Mouse (Mus musculus): ENCODE data around the gene Olfr231.

Olfr231 gene

GRCm38 (mm10) chr1:174121062-174121461, at the start of gene Olfr231:
TSS of gene Olfr231 (minus strand) at chr1:174121162.
- no peak for DNase-seq

GRCm38 (mm10) chr1:174169024-174169423, 48.1 kb upstream of the Olfr231 start:
- DNase-seq, result no peak

GRCm38 (mm10) chr1:174159095-174159494, 38.1 kb upstream of the Olfr231 start:
- no peak for DNase-seq

GRCm38 (mm10) chr1:174158512-174158911, 37.5 kb upstream of the Olfr231 start:
- no peak for DNase-seq

- DNase-seq, result no peak
Measured at GRCm38 (mm10) chr1:174157622-174158021, 36.7 kb upstream of the Olfr231 start.

- DNase-seq, result no peak
Measured at GRCm38 (mm10) chr1:174155333-174155732, 34.4 kb upstream of the Olfr231 start, which contains the start of gene Olfr420. TSS of gene Olfr420 (plus strand) at chr1:174155633.

- DNase-seq, result no peak
Measured at GRCm38 (mm10) chr1:174149289-174149688, 28.3 kb upstream of the Olfr231 start.

- DNase-seq, result no peak
Measured at GRCm38 (mm10) chr1:174146696-174147095, 25.7 kb upstream of the Olfr231 start.

GRCm38 (mm10) chr1:174141384-174141783, 20.4 kb upstream of the Olfr231 start:
- no peak for DNase-seq

- DNase-seq, result no peak
Measured at GRCm38 (mm10) chr1:174131999-174132398, 11.0 kb upstream of the Olfr231 start.

GRCm38 (mm10) chr1:174131217-174131616, 10.3 kb upstream of the Olfr231 start, which contains the start of gene Olfr424:
TSS of gene Olfr424 (plus strand) at chr1:174131517.
- no peak for DNase-seq

- DNase-seq, result no peak
Measured at GRCm38 (mm10) chr1:174103735-174104134, 17.2 kb downstream of the Olfr231 start.

GRCm38 (mm10) chr1:174096591-174096990, 24.4 kb downstream of the Olfr231 start, which contains the start of gene Olfr427:
TSS of gene Olfr427 (plus strand) at chr1:174096891.
- DNase-seq, result no peak

GRCm38 (mm10) chr1:174084031-174084430, 36.9 kb downstream of the Olfr231 start, which contains the start of gene Olfr429:
TSS of gene Olfr429 (plus strand) at chr1:174084331.
- no peak for DNase-seq

- no peak for DNase-seq
Measured at GRCm38 (mm10) chr1:174066305-174066704, 54.7 kb downstream of the Olfr231 start, which contains the start of gene Olfr430. TSS of gene Olfr430 (plus strand) at chr1:174066605.
